Mouse (Mus musculus): Measurements from ENCODE around the gene Ercc1.

GRCm38 (mm10) chr7:19360944-19361343 lies 16.4 kb downstream of the Ercc1 start:
- TF ChIP-seq CTCF (IDR thresholded peaks at IDR 0.05; ENCODE audit: insufficient read depth, low read length) (no peak), POLR2A (IDR thresholded peaks at IDR 0.05; ENCODE audit: borderline replicate concordance, extremely low read depth, low read depth, low read length) (peak; percentile 55; the same call in 1 of the 2 replicates)

Measured in lung, adult 2 months (tissue).